Mouse (Mus musculus) CH12.LX (cell line): ENCODE results near the gene Acot9. TPM values are rescaled to one million over a fixed set of nuclear protein-coding genes. Genes with fewer than 3 reads are reported as not detected.

Experiments
- DNase-seq: peaks from one replicate; pipeline ENCODE4 v3.0.0-alpha.2; 2013; ENCODE audit errors: extremely low read depth
- H3K27ac ChIP-seq: 2 replicates; pipeline ENCODE4 v1.5.1; 2012; ENCODE audit warnings: low read depth, mild to moderate bottlenecking, control low read depth, moderate library complexity; ENCODE audit not compliant: insufficient read depth
- H3K27me3 ChIP-seq: replicated peaks from 2 replicates; pipeline ENCODE3; 2012; ENCODE audit warnings: inconsistent platforms
- H3K36me3 ChIP-seq, 2 experiments: replicated peaks in 1 of 2; 2 replicates each; pipeline versions ENCODE3 to v1.6.1; 2012; ENCODE audit warnings: inconsistent platforms in 1 of 2, low read length in 1 of 2, mild to moderate bottlenecking in 1 of 2, mixed read lengths in 1 of 2, moderate library complexity in 1 of 2; ENCODE audit not compliant: control insufficient read depth in 1 of 2, insufficient read depth in 1 of 2
- H3K4me1 ChIP-seq, 2 experiments: 2 replicates each; pipeline ENCODE4 v1.6.1; 2012; ENCODE audit warnings: inconsistent platforms in 1 of 2, moderate library complexity in 1 of 2; ENCODE audit not compliant: insufficient read depth in 2 of 2, control insufficient read depth in 1 of 2
- H3K4me2 ChIP-seq: 2 replicates; pipeline ENCODE4 v1.6.1; 2012; ENCODE audit warnings: low read depth, mild to moderate bottlenecking, control low read depth; ENCODE audit not compliant: poor library complexity, insufficient read depth, severe bottlenecking
- H3K4me3 ChIP-seq, 3 experiments: fragments of 150-350 bp in 1 of 3; sonication (generic) in 1 of 3; replicated peaks in 1 of 3; 2 replicates each; pipeline versions ENCODE3 to v1.5.1; 2011 to 2012; ENCODE audit warnings: low read depth in 2 of 3, low read length in 2 of 3, mild to moderate bottlenecking in 2 of 3, moderate library complexity in 2 of 3, control low read depth in 1 of 3, improper control_type of control experiment in 1 of 3, inconsistent platforms in 1 of 3, mixed read lengths in 1 of 3; ENCODE audit not compliant: poor library complexity in 1 of 3
- H3K79me2 ChIP-seq: replicated peaks from 2 replicates; pipeline ENCODE4 v1.6.1; 2012; ENCODE audit warnings: mild to moderate bottlenecking, moderate library complexity; ENCODE audit not compliant: control insufficient read depth, poor library complexity, insufficient read depth, severe bottlenecking; ENCODE audit errors: extremely low read depth
- H3K9ac ChIP-seq: 2 replicates; pipeline ENCODE4 v1.6.1; 2012; ENCODE audit warnings: low read depth, mild to moderate bottlenecking, control low read depth, moderate library complexity; ENCODE audit not compliant: insufficient read depth
- H3K9me3 ChIP-seq: replicated peaks from 2 replicates; pipeline ENCODE3; 2012; ENCODE audit warnings: low read length, inconsistent platforms, mixed read lengths
- BHLHE40 ChIP-seq: IDR thresholded peaks from 2 replicates; pipeline ENCODE4 v1.6.1; 2011; ENCODE audit warnings: mild to moderate bottlenecking, low read depth, low read length, improper control_type of control experiment
- CHD1 ChIP-seq: IDR thresholded peaks from 2 replicates; pipeline ENCODE4 v1.6.1; 2012; ENCODE audit warnings: low read depth, low read length, improper control_type of control experiment, inconsistent platforms
- CHD2 ChIP-seq: IDR thresholded peaks from 2 replicates; pipeline ENCODE4 v1.6.1; 2011; ENCODE audit warnings: low read length, improper control_type of control experiment
- E2F4 ChIP-seq: IDR thresholded peaks from 2 replicates; pipeline ENCODE4 v1.6.1; 2011; ENCODE audit warnings: low read depth, low read length, improper control_type of control experiment; ENCODE audit not compliant: insufficient replicate concordance
- EP300 ChIP-seq: IDR thresholded peaks from 2 replicates; pipeline ENCODE4 v1.6.1; 2011; ENCODE audit warnings: low read length, improper control_type of control experiment
- GABPA ChIP-seq: IDR thresholded peaks from 2 replicates; pipeline ENCODE4 v1.6.1; 2012; ENCODE audit warnings: low read depth, low read length, improper control_type of control experiment, inconsistent platforms; ENCODE audit not compliant: insufficient replicate concordance
- HCFC1 ChIP-seq: IDR thresholded peaks from 2 replicates; pipeline ENCODE4 v1.6.1; 2012; ENCODE audit warnings: low read depth, mild to moderate bottlenecking, inconsistent platforms, low read length, improper control_type of control experiment
- IRF4 ChIP-seq: IDR thresholded peaks from 2 replicates; pipeline ENCODE4 v1.6.1; 2014; ENCODE audit warnings: low read depth, mild to moderate bottlenecking, inconsistent platforms, low read length, improper control_type of control experiment
- JUN ChIP-seq: IDR thresholded peaks from 2 replicates; pipeline ENCODE4 v1.6.1; 2011; ENCODE audit warnings: low read depth, mild to moderate bottlenecking, low read length, improper control_type of control experiment, moderate library complexity; ENCODE audit not compliant: insufficient read depth
- JUND ChIP-seq: conservative IDR thresholded peaks from 2 replicates; pipeline ENCODE4 v1.6.1; 2011; ENCODE audit warnings: low read depth, low read length, improper control_type of control experiment
- KAT2A ChIP-seq: IDR thresholded peaks from 2 replicates; pipeline ENCODE4 v1.6.1; 2012; ENCODE audit warnings: low read length, improper control_type of control experiment, inconsistent platforms; ENCODE audit not compliant: insufficient replicate concordance
- MAZ ChIP-seq: IDR thresholded peaks from 2 replicates; pipeline ENCODE4 v1.6.1; 2012; ENCODE audit warnings: low read depth, mild to moderate bottlenecking, inconsistent platforms, low read length, improper control_type of control experiment, moderate library complexity
- MEF2A ChIP-seq: IDR thresholded peaks from 2 replicates; pipeline ENCODE4 v1.6.1; 2014; ENCODE audit warnings: low read depth, mild to moderate bottlenecking, inconsistent platforms, low read length, improper control_type of control experiment, borderline replicate concordance
- MXI1 ChIP-seq: IDR thresholded peaks from 2 replicates; pipeline ENCODE4 v1.6.1; 2011; ENCODE audit warnings: mild to moderate bottlenecking, low read depth, low read length, improper control_type of control experiment
- MYC ChIP-seq: IDR thresholded peaks from 2 replicates; pipeline ENCODE4 v1.6.1; 2011; ENCODE audit warnings: low read depth, mild to moderate bottlenecking, improper control_type of control experiment, low read length
- NELFE ChIP-seq: IDR thresholded peaks from 2 replicates; pipeline ENCODE4 v1.6.1; 2011; ENCODE audit warnings: low read depth, low read length, improper control_type of control experiment
- PAX5 ChIP-seq: IDR thresholded peaks from 2 replicates; pipeline ENCODE4 v1.6.1; 2012; ENCODE audit warnings: low read length, inconsistent platforms, mixed read lengths
- POLR2A ChIP-seq: IDR thresholded peaks from 2 replicates; pipeline ENCODE4 v1.6.1; 2011; ENCODE audit warnings: low read depth, mild to moderate bottlenecking, improper control_type of control experiment, low read length
- RAD21 ChIP-seq: IDR thresholded peaks from 2 replicates; pipeline ENCODE4 v1.6.1; 2011; ENCODE audit warnings: low read depth, mild to moderate bottlenecking, low read length, improper control_type of control experiment, moderate library complexity
- RCOR1 ChIP-seq: conservative IDR thresholded peaks from 2 replicates; pipeline ENCODE4 v1.6.1; 2012; ENCODE audit warnings: low read depth, mild to moderate bottlenecking, inconsistent platforms, low read length, improper control_type of control experiment
- SIN3A ChIP-seq: IDR thresholded peaks from 2 replicates; pipeline ENCODE4 v1.6.1; 2012; ENCODE audit warnings: low read length, improper control_type of control experiment, inconsistent platforms
- TBP ChIP-seq: conservative IDR thresholded peaks from 2 replicates; pipeline ENCODE4 v1.6.1; 2011; ENCODE audit warnings: low read depth, low read length, improper control_type of control experiment
- TCF12 ChIP-seq: IDR thresholded peaks from 2 replicates; pipeline ENCODE4 v1.6.1; 2014; ENCODE audit warnings: low read depth, mild to moderate bottlenecking, inconsistent platforms, low read length, improper control_type of control experiment
- UBTF ChIP-seq: IDR thresholded peaks from 2 replicates; pipeline ENCODE4 v1.6.1; 2012; ENCODE audit warnings: low read depth, mild to moderate bottlenecking, inconsistent platforms, low read length, improper control_type of control experiment, moderate library complexity
- USF1 ChIP-seq: IDR thresholded peaks from 2 replicates; pipeline ENCODE4 v1.6.1; 2014; ENCODE audit warnings: low read depth, mild to moderate bottlenecking, inconsistent platforms, low read length, improper control_type of control experiment
- USF2 ChIP-seq: conservative IDR thresholded peaks from 2 replicates; pipeline ENCODE4 v1.6.1; 2011; ENCODE audit warnings: low read depth, low read length, improper control_type of control experiment
- ZC3H11A ChIP-seq: IDR thresholded peaks from 2 replicates; pipeline ENCODE4 v1.6.1; 2012; ENCODE audit warnings: low read depth, mild to moderate bottlenecking, inconsistent platforms, low read length, improper control_type of control experiment
- ZMIZ1 ChIP-seq: IDR thresholded peaks from 2 replicates; pipeline ENCODE4 v1.6.1; 2012; ENCODE audit warnings: low read depth, mild to moderate bottlenecking, inconsistent platforms, low read length, improper control_type of control experiment
- ZNF384 ChIP-seq: IDR thresholded peaks from 2 replicates; pipeline ENCODE4 v1.6.1; 2012; ENCODE audit warnings: low read depth, low read length, improper control_type of control experiment, inconsistent platforms
- dilution Hi-C: fragments of 300-500 bp; cut with MboI; formaldehyde crosslinking; loops from 2 replicates; pipeline ENCODE4 v1.14.3; 2020; ENCODE audit warnings: low sequenced_read_pairs; ENCODE audit not compliant: extremely low pct_unique_long_range_greater_than_20kb, extremely low pct_ligation_motif_present
- in situ Hi-C: fragments of 300-500 bp; cut with MboI; formaldehyde crosslinking; loops from 3 replicates; pipeline ENCODE4 v1.14.3; 2019; ENCODE audit warnings: low sequenced_read_pairs, low pct_ligation_motif_present, low pct_unique_long_range_greater_than_20kb, mixed read lengths
- polyA plus RNA-seq: library from polyadenylated mRNA; unstranded; fragments of >175 nt; gene quantifications from 2 replicates; pipeline ENCODE4 v1.2.1, GENCODE M21; 2012; ENCODE audit warnings: low read depth; ENCODE audit not compliant: insufficient read length
- total RNA-seq, 2 experiments: library from RNA; depleted of rRNA; stranded (reverse); fragments of 300-350 nt in 1 of 2; fragments of >200 nt in 1 of 2; gene quantifications; 2 replicates each; pipeline ENCODE4 v1.2.3; 2012 to 2014

Acot9 gene
- total and polyA plus RNA-seq, 3 experiments = 39.1 to 70.6 (median 46.2) TPM

GRCm38 (mm10) chrX:155218277-155218676 is 44.0 kb upstream of the Acot9 start:
- Histone ChIP-seq H3K4me2 (no peak overlapping the region), H3K79me2 (peaks cover 10% of the 10 kb centered on the region), H3K27me3 (no peaks in the 10 kb centered on the region), H3K9ac (no peak overlapping the region), H3K36me3 (peaks cover 9 to 10% of the 10 kb centered on the region in 2 experiments), H3K4me1 (no peaks in the 10 kb centered on the region; a peak in 1 of 4 replicates), H3K9me3 (no peaks in the 10 kb centered on the region), H3K27ac (no peak overlapping the region), H3K4me3 (no peak overlapping the region)
- DNase-seq = no peak
- TF ChIP-seq RCOR1 (no peak), E2F4 (no peak), KAT2A (no peak), ZMIZ1 (no peak), ZNF384 (peak; percentile 64), UBTF (no peak), MYC (no peak), IRF4 (peak; percentile 12; the same call in 1 of the 2 replicates), PAX5 (no peak), SIN3A (no peak), EP300 (no peak), JUND (no peak), GABPA (no peak), CHD1 (no peak), USF2 (no peak), CHD2 (no peak), ZC3H11A (no peak)
- dilution Hi-C loops = no loop called here
- in situ Hi-C loops = no loop called here

GRCm38 (mm10) chrX:155256856-155257255 is 5.4 kb upstream of the Acot9 start:
- H3K27me3 ChIP-seq = no peaks in the 10 kb centered on the region
- dilution Hi-C loops (no loop called here), in situ Hi-C loops (no loop called here)
- DNase-seq = no peak
- H3K4me2 ChIP-seq = no peak overlapping the region
- no peak overlapping the region for H3K27ac ChIP-seq
- H3K79me2 ChIP-seq = no peaks in the 10 kb centered on the region
- no peak overlapping the region for H3K4me3 ChIP-seq
- peaks cover 0 to 5% of the 10 kb centered on the region in 2 experiments; a peak in 1 of 4 replicates for H3K4me1 ChIP-seq
- TF ChIP-seq NELFE (no peak), HCFC1 (no peak), RAD21 (no peak), MAZ (no peak), CHD1 (no peak), TBP (no peak), USF2 (no peak), TCF12 (no peak), POLR2A (no peak), RCOR1 (no peak), BHLHE40 (no peak), JUN (no peak), USF1 (no peak), EP300 (no peak), E2F4 (no peak), MXI1 (no peak), MEF2A (no peak), ZC3H11A (no peak)
- H3K9ac ChIP-seq = no peak overlapping the region
- no peaks in the 10 kb centered on the region for H3K36me3 ChIP-seq
- H3K9me3 ChIP-seq = no peaks in the 10 kb centered on the region
